Mouse (Mus musculus): ENCODE data around the gene Tcf3. TPM values are rescaled to one million over a fixed set of nuclear protein-coding genes. Genes with fewer than 3 reads are reported as not detected.

Gene Tcf3
- polyA plus RNA-seq, 1 experiment from 2014 or later, result 34.5 TPM

DNA sequence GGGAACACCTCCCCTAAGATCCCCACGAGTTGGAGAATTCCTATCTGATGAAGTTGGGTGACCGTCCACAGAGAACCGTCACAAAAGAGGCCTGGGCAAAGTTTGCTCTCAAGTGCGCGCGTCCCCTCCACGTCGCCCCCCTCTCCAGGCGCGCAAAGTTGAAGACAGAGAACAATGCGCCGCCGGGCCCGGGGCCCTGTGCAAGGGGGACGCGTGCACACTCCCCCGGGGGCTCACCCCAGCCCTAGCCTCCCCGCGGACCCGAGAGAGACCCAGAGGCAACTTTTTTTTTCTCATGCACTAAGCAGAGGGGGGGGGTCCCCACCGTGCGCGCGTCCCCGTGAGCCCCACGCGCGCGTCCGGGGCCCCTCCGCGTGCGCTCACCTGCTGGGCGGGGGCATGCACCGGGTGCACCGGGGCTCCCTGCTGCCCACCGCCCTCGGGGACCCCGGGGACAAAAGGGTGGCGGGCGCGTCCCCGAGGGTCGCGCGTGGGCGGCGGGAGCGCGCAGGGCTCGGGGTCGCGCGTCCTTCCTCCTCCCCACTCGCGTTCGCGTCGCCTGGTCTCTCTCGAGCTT, 423 bp downstream of the Tcf3 start:
- Histone ChIP-seq H3K27me3 (replicated peaks; ENCODE audit: control insufficient read depth, insufficient read depth, low read length) (no peaks in the 10 kb centered on the region), H3K4me2 (replicated peaks; ENCODE audit: low read depth) (peak overlapping the region; percentile 82), H3K36me3 (ENCODE audit: control insufficient read depth, insufficient read depth) (peaks cover 17% of the 10 kb centered on the region), H3K27ac (ENCODE audit: low read depth, low read length) (peak overlapping the region; percentile 87), H3K4me1 (replicated peaks; ENCODE audit: control insufficient read depth, insufficient read depth, low read length) (peaks cover 18% of the 10 kb centered on the region), H3K4me3 (ENCODE audit: low read depth, low read length) (peak overlapping the region; percentile 99), H3K9ac (ENCODE audit: low read depth, low read length) (peak overlapping the region; percentile 92), H3K9me3 (ENCODE audit: control insufficient read depth) (no peaks in the 10 kb centered on the region)
- WGBS, result under 1% methylated on average over 58 of the region's 60 CpGs
- no peak for ATAC-seq
- TF ChIP-seq CTCF (IDR thresholded peaks at IDR 0.05; ENCODE audit: low read depth), result no peak

DNA sequence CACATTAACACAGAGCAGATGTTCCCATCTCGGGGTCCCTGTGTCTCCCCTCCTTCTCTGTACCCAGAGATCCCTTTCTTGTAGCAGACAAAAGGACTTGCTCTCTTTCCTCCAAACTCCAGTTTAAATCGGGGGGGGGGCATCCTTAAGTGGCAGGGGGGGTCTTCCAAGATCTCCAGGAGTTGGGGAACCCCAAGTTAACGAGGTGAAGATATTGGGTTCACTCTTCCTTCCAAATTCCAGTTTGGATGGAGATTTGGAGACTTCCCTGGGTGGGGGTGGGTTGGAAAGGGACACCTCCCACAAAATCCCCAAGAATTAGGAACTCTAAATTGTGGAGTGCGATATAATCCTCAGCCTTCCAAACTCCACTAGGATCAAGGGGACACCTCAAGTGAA, 1.1 kb downstream of the Tcf3 start:
- H3K4me3 ChIP-seq (ENCODE audit: low read depth, low read length), result peak overlapping the region; percentile 99
- TF ChIP-seq CTCF (IDR thresholded peaks at IDR 0.05; ENCODE audit: low read depth), result no peak
- no peaks in the 10 kb centered on the region for H3K9me3 ChIP-seq (ENCODE audit: control insufficient read depth)
- peak overlapping the region; percentile 92 for H3K9ac ChIP-seq (ENCODE audit: low read depth, low read length)
- H3K4me2 ChIP-seq (replicated peaks; ENCODE audit: low read depth), result peak overlapping the region; percentile 82
- peaks cover 18% of the 10 kb centered on the region for H3K4me1 ChIP-seq (replicated peaks; ENCODE audit: control insufficient read depth, insufficient read depth, low read length)
- WGBS, result 0% methylated on average over 4 of the region's 4 CpGs
- H3K36me3 ChIP-seq (ENCODE audit: control insufficient read depth, insufficient read depth), result peaks cover 24% of the 10 kb centered on the region
- H3K27ac ChIP-seq (ENCODE audit: low read depth, low read length), result no peak overlapping the region
- ATAC-seq, result no peak
- H3K27me3 ChIP-seq (replicated peaks; ENCODE audit: control insufficient read depth, insufficient read depth, low read length), result no peaks in the 10 kb centered on the region

DNA sequence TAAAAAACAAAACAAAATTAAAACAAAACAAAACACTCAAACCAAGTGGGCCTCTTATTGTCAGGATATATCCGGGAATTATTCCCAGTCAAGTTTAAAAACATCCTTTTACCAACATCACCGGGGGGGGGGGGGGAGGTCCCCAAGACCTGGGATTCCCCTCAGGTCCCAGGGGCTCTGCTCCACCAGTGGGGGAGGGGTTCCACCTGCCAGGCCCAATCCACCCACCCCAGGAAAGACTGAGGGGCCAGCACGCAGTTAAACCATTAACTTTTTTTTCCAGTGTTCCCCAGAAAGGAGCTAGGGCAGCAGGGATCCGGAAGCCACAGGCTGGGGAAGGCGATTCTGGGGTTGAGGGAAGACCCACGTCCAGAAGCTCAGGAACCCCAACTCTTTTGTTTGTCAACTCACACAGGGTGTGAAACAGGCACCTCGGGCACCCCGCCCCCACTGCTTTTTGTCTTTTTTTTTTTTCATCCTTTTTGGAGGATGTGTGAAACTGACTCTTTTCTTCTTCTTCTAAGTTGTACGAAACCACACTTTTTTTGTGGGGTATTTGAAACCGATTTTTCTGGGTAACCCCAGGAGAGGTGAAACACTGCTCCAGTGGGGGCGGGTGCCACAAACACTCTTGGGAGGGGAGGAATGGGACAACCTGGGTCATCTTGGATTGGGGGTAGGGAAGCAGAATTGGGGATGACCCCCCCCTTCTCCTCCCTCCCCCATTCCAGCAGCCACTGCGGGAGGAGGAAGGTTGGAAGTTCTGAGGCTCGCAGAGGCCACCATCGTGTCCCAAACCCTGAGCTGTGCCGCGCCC, 1.7 kb downstream of the Tcf3 start:
- no peaks in the 10 kb centered on the region for H3K27me3 ChIP-seq (replicated peaks; ENCODE audit: control insufficient read depth, insufficient read depth, low read length)
- H3K4me1 ChIP-seq (replicated peaks; ENCODE audit: control insufficient read depth, insufficient read depth, low read length), result peaks cover 18% of the 10 kb centered on the region
- ATAC-seq, result no peak
- peak overlapping the region; percentile 99 for H3K4me3 ChIP-seq (ENCODE audit: low read depth, low read length)
- peaks cover 30% of the 10 kb centered on the region for H3K36me3 ChIP-seq (ENCODE audit: control insufficient read depth, insufficient read depth)
- WGBS, result 13% methylated on average over 16 of the region's 16 CpGs
- H3K9me3 ChIP-seq (ENCODE audit: control insufficient read depth), result no peaks in the 10 kb centered on the region
- TF ChIP-seq CTCF (IDR thresholded peaks at IDR 0.05; ENCODE audit: low read depth), result no peak
- H3K4me2 ChIP-seq (replicated peaks; ENCODE audit: low read depth), result peak overlapping the region; percentile 82
- H3K9ac ChIP-seq (ENCODE audit: low read depth, low read length), result peak overlapping the region; percentile 92
- H3K27ac ChIP-seq (ENCODE audit: low read depth, low read length), result no peak overlapping the region

DNA sequence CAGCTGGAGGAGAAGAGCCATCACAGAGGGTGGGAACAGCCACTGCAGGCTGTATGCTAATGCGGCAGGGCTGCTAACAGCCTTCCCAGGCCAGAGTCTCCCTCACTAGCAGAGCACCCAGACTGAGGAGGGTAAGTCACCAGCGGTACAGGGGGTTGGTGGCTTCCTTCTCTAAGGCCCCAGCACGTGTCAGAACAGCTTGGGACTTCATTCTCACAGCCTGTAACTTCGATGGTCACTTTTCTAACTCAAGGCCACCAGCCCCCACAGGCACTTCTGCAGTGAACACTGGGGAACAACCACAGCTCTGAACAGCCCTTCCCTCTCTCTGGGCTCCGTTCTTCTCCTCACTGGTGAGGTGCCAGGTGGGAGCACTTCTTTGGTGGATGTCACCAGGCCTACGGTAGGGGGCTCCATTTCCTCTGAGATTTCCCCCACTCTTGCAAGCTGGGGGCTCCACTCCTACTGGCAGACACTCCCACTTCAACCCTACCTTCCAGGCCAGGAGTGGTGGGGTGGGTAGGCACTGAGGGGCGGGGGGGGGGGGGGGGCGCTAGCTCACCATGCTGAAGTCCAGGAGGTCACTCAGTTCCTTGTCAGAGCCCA, 3.0 kb downstream of the Tcf3 start:
- WGBS, result 57% methylated on average over 8 of the region's 8 CpGs
- TF ChIP-seq CTCF (IDR thresholded peaks at IDR 0.05; ENCODE audit: low read depth), result 0 out of 2 replicates have a peak, but pooled peaks have one; percentile 5
- Histone ChIP-seq H3K36me3 (ENCODE audit: control insufficient read depth, insufficient read depth) (peaks cover 43% of the 10 kb centered on the region), H3K4me2 (replicated peaks; ENCODE audit: low read depth) (no peak overlapping the region), H3K4me3 (ENCODE audit: low read depth, low read length) (no peak overlapping the region), H3K9ac (ENCODE audit: low read depth, low read length) (no peak overlapping the region), H3K9me3 (ENCODE audit: control insufficient read depth) (no peaks in the 10 kb centered on the region), H3K27me3 (replicated peaks; ENCODE audit: control insufficient read depth, insufficient read depth, low read length) (no peaks in the 10 kb centered on the region), H3K27ac (ENCODE audit: low read depth, low read length) (no peak overlapping the region), H3K4me1 (replicated peaks; ENCODE audit: control insufficient read depth, insufficient read depth, low read length) (peaks cover 7% of the 10 kb centered on the region; the same call in 1 of the 2 replicates)
- no peak for ATAC-seq

DNA sequence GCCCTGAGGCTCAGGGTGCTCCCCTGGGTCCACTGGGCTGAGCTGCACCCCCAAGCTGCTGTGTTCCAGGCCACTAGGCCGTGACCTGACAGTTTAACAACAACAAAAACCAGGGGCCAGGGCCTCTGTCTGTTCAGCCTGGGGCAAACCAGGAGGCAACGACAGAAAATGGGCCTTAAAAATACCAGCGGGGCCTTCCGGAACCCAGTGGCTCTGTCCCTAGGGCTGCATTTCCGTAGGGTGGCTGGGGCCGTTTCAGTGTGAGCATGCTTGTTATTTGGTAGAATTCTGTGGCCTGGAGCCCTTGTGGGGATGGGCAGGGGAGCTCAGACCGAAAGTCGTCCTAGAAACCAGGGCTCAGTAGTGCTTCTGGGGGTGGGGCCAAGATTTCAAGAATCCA, 3.6 kb downstream of the Tcf3 start:
- no peak overlapping the region for H3K27ac ChIP-seq (ENCODE audit: low read depth, low read length)
- H3K4me1 ChIP-seq (replicated peaks; ENCODE audit: control insufficient read depth, insufficient read depth, low read length), result peaks cover 7% of the 10 kb centered on the region; the same call in 1 of the 2 replicates
- 86% methylated on average over 8 of the region's 8 CpGs for WGBS
- H3K4me2 ChIP-seq (replicated peaks; ENCODE audit: low read depth), result no peak overlapping the region
- no peak overlapping the region for H3K4me3 ChIP-seq (ENCODE audit: low read depth, low read length)
- peaks cover 50% of the 10 kb centered on the region for H3K36me3 ChIP-seq (ENCODE audit: control insufficient read depth, insufficient read depth)
- ATAC-seq, result no peak
- no peak for TF ChIP-seq CTCF (IDR thresholded peaks at IDR 0.05; ENCODE audit: low read depth)
- no peaks in the 10 kb centered on the region for H3K27me3 ChIP-seq (replicated peaks; ENCODE audit: control insufficient read depth, insufficient read depth, low read length)
- no peaks in the 10 kb centered on the region for H3K9me3 ChIP-seq (ENCODE audit: control insufficient read depth)
- H3K9ac ChIP-seq (ENCODE audit: low read depth, low read length), result no peak overlapping the region

DNA sequence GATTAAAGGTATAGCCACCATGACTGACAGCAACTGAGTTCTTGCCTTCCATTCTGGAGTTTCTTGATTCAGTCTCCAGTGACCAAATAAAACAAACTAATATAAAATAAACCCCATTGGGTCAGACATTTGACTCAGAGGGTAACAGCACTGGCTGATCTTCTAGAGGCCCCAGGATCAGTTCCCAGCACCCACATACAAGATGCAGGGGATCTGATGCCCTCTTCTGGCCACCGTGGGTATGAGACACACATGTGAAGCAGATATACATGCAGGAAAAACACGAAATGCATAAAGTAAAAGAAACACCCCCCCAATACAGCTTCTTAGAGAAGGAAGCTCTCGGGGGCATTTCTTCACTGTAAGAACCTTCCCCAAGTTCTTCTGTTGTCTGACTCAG, 8.4 kb downstream of the Tcf3 start:
- H3K27ac ChIP-seq (ENCODE audit: low read depth, low read length), result no peak overlapping the region
- H3K36me3 ChIP-seq (ENCODE audit: control insufficient read depth, insufficient read depth), result peaks cover 72% of the 10 kb centered on the region
- TF ChIP-seq CTCF (IDR thresholded peaks at IDR 0.05; ENCODE audit: low read depth), result peak; percentile 39
- H3K4me1 ChIP-seq (replicated peaks; ENCODE audit: control insufficient read depth, insufficient read depth, low read length), result 0 out of 2 replicates have a peak, but pooled peaks cover under 1% of the 10 kb centered on the region
- no peak for ATAC-seq
- no peak overlapping the region for H3K4me2 ChIP-seq (replicated peaks; ENCODE audit: low read depth)
- no peak overlapping the region for H3K9ac ChIP-seq (ENCODE audit: low read depth, low read length)
- H3K9me3 ChIP-seq (ENCODE audit: control insufficient read depth), result no peaks in the 10 kb centered on the region
- WGBS, result 98% methylated on average over 3 of the region's 3 CpGs
- H3K4me3 ChIP-seq (ENCODE audit: low read depth, low read length), result no peak overlapping the region
- H3K27me3 ChIP-seq (replicated peaks; ENCODE audit: control insufficient read depth, insufficient read depth, low read length), result no peaks in the 10 kb centered on the region

Data from intestine, postnatal 0 days (tissue).